Mouse (Mus musculus) brain, embryonic 14.5 days (tissue): ENCODE measurements around the gene Srf.

Experiments
- CTCF ChIP-seq: fragments of 200-500 bp; IDR thresholded peaks from 2 replicates; pipeline ENCODE4 v1.5.1; 2012; ENCODE audit warnings: inconsistent platforms, mild to moderate bottlenecking, moderate library complexity, borderline replicate concordance; ENCODE audit not compliant: insufficient read depth, insufficient read length; ENCODE audit errors: extremely low read depth
- POLR2A ChIP-seq: fragments of 200-500 bp; IDR thresholded peaks from 2 replicates; pipeline ENCODE4 v1.6.1; 2012; ENCODE audit warnings: mild to moderate bottlenecking, inconsistent platforms, borderline replicate concordance; ENCODE audit not compliant: poor library complexity, insufficient read depth, insufficient read length, severe bottlenecking; ENCODE audit errors: extremely low read depth

- TF ChIP-seq CTCF (no peak), POLR2A (no peak)
Observed at GRCm38 (mm10) chr17:46559146-46559545, 3.2 kb upstream of the Srf start.
